ENCODE assay signal across 8 mouse cellular contexts in genomic region chr15:79950250-79951025, GRCm38 (mm10). TPM values are rescaled to one million over a fixed set of nuclear protein-coding genes. Genes with fewer than 3 reads are reported as not detected.
DNase-seq lines count a peak whose midpoint lies in the region; ATAC-seq lines count a peak whose summit lies in the region.

No protein-coding gene starts in this region.

- peak overlapping the region; percentile 64 for H3K9ac ChIP-seq in intestine, embryonic 16.5 days (ENCODE audit: low read depth, low read length)
- H3K9ac ChIP-seq in liver, embryonic 16.5 days (ENCODE audit: low read depth, low read length) = no peak overlapping the region
- H3K9ac ChIP-seq in neural tube, embryonic 11.5 days (ENCODE audit: low read length) = peak overlapping the region; percentile 35

- DNase-seq in urinary bladder, postnatal 25 days (ENCODE audit: low spot score) = peak; percentile 50
- no peak for DNase-seq in urinary bladder, adult 18-20 months (ENCODE audit: low spot score in 2 of 2)
- DNase-seq in cerebellum, postnatal 14 days = peak; percentile 76 to 82
- DNase-seq in heart, adult 11 months = peak; percentile 97
- DNase-seq in neural tube, embryonic 11.5 days (ENCODE audit: low spot score) = peak; percentile 79
- peak; percentile 79 to 85 for DNase-seq in thymus, postnatal 10 days (ENCODE audit: low spot score in 2 of 2)

- H3K4me2 ChIP-seq in intestine, embryonic 16.5 days (ENCODE audit: low read depth, low read length) = peak overlapping the region; percentile 84
- peak overlapping the region; percentile 45 for H3K4me2 ChIP-seq in liver, embryonic 16.5 days (ENCODE audit: low read depth, low read length)
- H3K4me2 ChIP-seq in neural tube, embryonic 11.5 days (ENCODE audit: low read depth) = peak overlapping the region; percentile 47

- H3K36me3 ChIP-seq in intestine, embryonic 16.5 days (ENCODE audit: control insufficient read depth, insufficient read depth, low read length) = no peaks in the 10 kb centered on the region
- no peaks in the 10 kb centered on the region for H3K36me3 ChIP-seq in liver, embryonic 16.5 days (ENCODE audit: control insufficient read depth, insufficient read depth)
- no peaks in the 10 kb centered on the region for H3K36me3 ChIP-seq in neural tube, embryonic 11.5 days (ENCODE audit: control insufficient read depth, insufficient read depth, low read length)

- no peaks in the 10 kb centered on the region for H3K9me3 ChIP-seq in intestine, embryonic 16.5 days (ENCODE audit: control insufficient read depth, low read length)
- H3K9me3 ChIP-seq in liver, embryonic 16.5 days (replicated peaks; ENCODE audit: control insufficient read depth, low read length) = no peaks in the 10 kb centered on the region
- H3K9me3 ChIP-seq in neural tube, embryonic 11.5 days (ENCODE audit: control insufficient read depth, low read length) = no peaks in the 10 kb centered on the region

- peak overlapping the region; percentile 68 for H3K27ac ChIP-seq in intestine, embryonic 16.5 days (ENCODE audit: low read length)
- H3K27ac ChIP-seq in liver, embryonic 16.5 days (ENCODE audit: low read length) = no peak overlapping the region
- H3K27ac ChIP-seq in neural tube, embryonic 11.5 days (ENCODE audit: low read depth, low read length) = no peak overlapping the region

- WGBS in intestine, embryonic 16.5 days = 2% methylated on average over 24 of the region's 24 CpGs
- WGBS in liver, embryonic 16.5 days (ENCODE audit: insufficient replicate concordance) = 3% methylated on average over 24 of the region's 24 CpGs
- 3% methylated on average over 22 of the region's 24 CpGs for WGBS in neural tube, embryonic 11.5 days

- H3K4me3 ChIP-seq in intestine, embryonic 16.5 days (ENCODE audit: low read length) = peak overlapping the region; percentile 45
- peak overlapping the region; percentile 26; the same call in 1 of the 2 replicates for H3K4me3 ChIP-seq in liver, embryonic 16.5 days (ENCODE audit: low read depth, low read length)
- peak overlapping the region; percentile 23 for H3K4me3 ChIP-seq in neural tube, embryonic 11.5 days (ENCODE audit: low read depth, low read length)

- no peaks in the 10 kb centered on the region for H3K27me3 ChIP-seq in intestine, embryonic 16.5 days (replicated peaks; ENCODE audit: control insufficient read depth, insufficient read depth, low read length)
- H3K27me3 ChIP-seq in liver, embryonic 16.5 days (ENCODE audit: control insufficient read depth, insufficient read depth, low read depth, low read length) = peaks cover 4% of the 10 kb centered on the region; the same call in 1 of the 2 replicates
- no peaks in the 10 kb centered on the region for H3K27me3 ChIP-seq in neural tube, embryonic 11.5 days (ENCODE audit: control insufficient read depth, insufficient read depth, low read length)

- peaks cover 35% of the 10 kb centered on the region for H3K4me1 ChIP-seq in intestine, embryonic 16.5 days (ENCODE audit: control insufficient read depth, insufficient read depth, low read length)
- peaks cover 2% of the 10 kb centered on the region; the same call in 1 of the 2 replicates for H3K4me1 ChIP-seq in liver, embryonic 16.5 days (ENCODE audit: control insufficient read depth, low read depth, low read length)
- H3K4me1 ChIP-seq in neural tube, embryonic 11.5 days (ENCODE audit: control insufficient read depth, insufficient read depth, low read length) = peaks cover 20% of the 10 kb centered on the region

- peak; percentile 45 for ATAC-seq in intestine, embryonic 16.5 days
- ATAC-seq in liver, embryonic 16.5 days (ENCODE audit: low read depth) = no peak
- ATAC-seq in neural tube, embryonic 11.5 days (ENCODE audit: insufficient read depth, low FRiP score, low TSS enrichment) = peak; percentile 62

RNA-seq across cellular contexts. Expression of gene Cbx7, which starts 20.5 kb away (rescaled TPM):
- 3.7 and 4.8 TPM in 2 replicates for polyA plus RNA-seq in intestine, embryonic 16.5 days (2015; fragmentation: Nextera tagmentation; extraction: Ambion mirVana)
- 1.2 TPM in 2 replicates for polyA plus RNA-seq in liver, embryonic 16.5 days (2015; fragmentation: Nextera tagmentation; extraction: Ambion mirVana)
- polyA plus RNA-seq in neural tube, embryonic 11.5 days (2014; fragmentation: Nextera tagmentation; extraction: Ambion mirVana) = 1.3 and 1.8 TPM in 2 replicates

RNA-seq across cellular contexts. Expression of gene Apobec3, which starts 59.0 kb away (rescaled TPM):
- 12.9 and 16.2 TPM in 2 replicates for polyA plus RNA-seq in intestine, embryonic 16.5 days (2015; fragmentation: Nextera tagmentation; extraction: Ambion mirVana)
- polyA plus RNA-seq in liver, embryonic 16.5 days (2015; fragmentation: Nextera tagmentation; extraction: Ambion mirVana) = 33.1 and 35.2 TPM in 2 replicates
- 5.4 and 7.3 TPM in 2 replicates for polyA plus RNA-seq in neural tube, embryonic 11.5 days (2014; fragmentation: Nextera tagmentation; extraction: Ambion mirVana)

Comparison
In these comparisons a context has a peak if more than half of its experiments do, and no peak if none do; other contexts are left out.
1. DNase-seq: peak in urinary bladder, postnatal 25 days (single experiment), cerebellum, postnatal 14 days (2 of 2), heart, adult 11 months (single experiment), neural tube, embryonic 11.5 days (single experiment) and thymus, postnatal 10 days (2 of 2); none in urinary bladder, adult 18-20 months (0 of 2).
2. Peak in every context shown above with its lines, with median percentiles within 50 percentile points of each other: H3K4me2 ChIP-seq and H3K4me3 ChIP-seq.